Mouse (Mus musculus): Measurements from ENCODE around the gene Fsd1l.

DNA sequence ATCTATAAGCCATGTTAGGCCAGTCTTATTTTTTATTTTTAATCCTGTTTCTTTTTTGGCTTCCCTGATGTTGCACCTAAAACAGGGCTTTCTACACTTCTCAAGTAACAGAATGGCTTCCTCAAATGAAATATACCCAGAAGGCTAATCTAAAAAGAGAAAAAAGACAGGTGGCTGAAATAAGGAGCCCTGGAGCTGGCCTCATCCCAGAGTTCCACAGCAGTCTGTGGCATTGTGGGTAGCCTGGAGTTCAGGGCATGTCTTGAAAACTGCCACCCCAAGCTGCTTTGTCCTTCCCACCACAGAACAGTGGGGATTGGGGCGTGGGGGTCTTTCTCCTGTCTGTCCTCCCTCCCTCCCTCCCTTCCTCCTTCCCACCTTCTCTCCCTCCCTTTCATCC lies 60.1 kb downstream of the Fsd1l start:
- TF ChIP-seq CTCF (IDR thresholded peaks at IDR 0.05; ENCODE audit: insufficient read depth, low read depth, low read length) (no peak), POLR2A (IDR thresholded peaks at IDR 0.05; ENCODE audit: insufficient read depth, low read depth, low read length) (no peak)

All from olfactory bulb, adult 2 months (tissue).